Mouse (Mus musculus): ENCODE measurements at regions not wholly inside any gene's neighbourhood (a gene's known extent, or its start where the extent isn't known, plus 50 kb on each side); places are given as distances from the start of the nearest gene placed in this dataset.

DNA sequence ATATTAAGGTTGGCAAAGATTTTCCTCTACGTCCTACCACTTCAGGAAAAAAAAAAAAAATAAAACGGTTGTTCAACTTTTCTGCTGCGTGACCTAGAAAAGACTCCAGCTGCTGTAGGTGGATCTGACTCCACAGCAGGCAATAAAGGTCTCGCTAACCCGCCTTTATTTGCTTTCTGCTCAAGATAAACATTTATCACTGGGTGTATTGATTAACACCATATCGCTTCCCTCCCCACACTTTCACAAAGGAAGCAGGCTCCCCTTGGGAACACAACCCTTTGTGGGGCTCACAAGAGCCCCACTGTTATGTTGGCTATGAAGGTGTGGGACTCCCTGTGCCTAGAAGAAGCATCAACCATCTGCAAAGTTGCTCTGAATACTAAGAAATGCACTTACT is 85.1 kb downstream of the Foxa2 start:
- no peaks in the 10 kb centered on the region for H3K9me3 ChIP-seq
- H3K36me3 ChIP-seq = no peaks in the 10 kb centered on the region
- H3K4me2 ChIP-seq = no peak overlapping the region
- ATAC-seq (ENCODE audit: low read depth) = no peak
- H3K4me1 ChIP-seq (replicated peaks) = no peaks in the 10 kb centered on the region
- H3K27me3 ChIP-seq = no peaks in the 10 kb centered on the region; the same call in 1 of the 2 replicates
- H3K4me3 ChIP-seq = no peak overlapping the region
- no peak overlapping the region for H3K27ac ChIP-seq (replicated peaks)
- no peak overlapping the region for H3K9ac ChIP-seq
- WGBS = 57% methylated on average over 6 of the region's 6 CpGs

DNA sequence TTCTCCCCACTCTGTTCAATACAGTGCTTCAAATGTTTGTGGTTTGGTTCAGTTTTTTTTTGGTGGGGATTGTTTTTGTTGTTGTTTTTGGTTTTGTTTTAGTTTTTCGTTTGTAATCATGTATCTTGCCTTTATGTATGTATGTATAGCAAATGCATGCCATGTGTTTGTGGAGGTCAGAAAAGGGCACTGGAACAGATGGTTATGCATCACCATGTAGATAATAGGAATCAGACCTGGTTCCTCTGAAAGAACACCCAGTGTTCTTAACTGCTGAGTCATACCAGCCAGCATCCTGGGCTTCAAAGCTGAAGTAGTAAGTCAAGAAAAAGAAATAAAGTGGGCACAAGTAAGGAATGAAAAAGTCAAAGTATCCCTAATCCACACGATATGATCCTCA is 92.6 kb downstream of the Foxa2 start:
- WGBS = 77% methylated on average over 2 of the region's 2 CpGs
- no peak for ATAC-seq (ENCODE audit: low read depth)
- no peaks in the 10 kb centered on the region for H3K36me3 ChIP-seq
- H3K27me3 ChIP-seq = no peaks in the 10 kb centered on the region
- no peak overlapping the region for H3K4me2 ChIP-seq
- no peak overlapping the region for H3K27ac ChIP-seq (replicated peaks)
- no peak overlapping the region for H3K9ac ChIP-seq
- H3K4me3 ChIP-seq = no peak overlapping the region
- H3K4me1 ChIP-seq (replicated peaks) = no peaks in the 10 kb centered on the region
- no peaks in the 10 kb centered on the region for H3K9me3 ChIP-seq

GRCm38 (mm10) chr2:147951233-147951632 is 95.5 kb downstream of the Foxa2 start:
- H3K4me1 ChIP-seq (replicated peaks) = no peaks in the 10 kb centered on the region
- WGBS = 85% methylated on average over 5 of the region's 5 CpGs
- H3K36me3 ChIP-seq = no peaks in the 10 kb centered on the region
- no peak overlapping the region for H3K27ac ChIP-seq (replicated peaks)
- H3K9me3 ChIP-seq = no peaks in the 10 kb centered on the region
- no peak overlapping the region for H3K9ac ChIP-seq
- no peak for ATAC-seq (ENCODE audit: low read depth)
- H3K4me2 ChIP-seq = no peak overlapping the region
- no peaks in the 10 kb centered on the region for H3K27me3 ChIP-seq
- no peak overlapping the region for H3K4me3 ChIP-seq

- no peaks in the 10 kb centered on the region for H3K4me1 ChIP-seq (replicated peaks)
- no peak overlapping the region for H3K4me3 ChIP-seq
- H3K27me3 ChIP-seq = no peaks in the 10 kb centered on the region
- H3K9me3 ChIP-seq = no peaks in the 10 kb centered on the region
- H3K36me3 ChIP-seq = no peaks in the 10 kb centered on the region
- H3K9ac ChIP-seq = no peak overlapping the region
- H3K27ac ChIP-seq (replicated peaks) = no peak overlapping the region
- 87% methylated on average over 7 of the region's 7 CpGs for WGBS
- ATAC-seq (ENCODE audit: low read depth) = no peak
- H3K4me2 ChIP-seq = no peak overlapping the region
These were observed 102.4 kb downstream of the Foxa2 start for GRCm38 (mm10) chr2:147944171-147945040.

DNA sequence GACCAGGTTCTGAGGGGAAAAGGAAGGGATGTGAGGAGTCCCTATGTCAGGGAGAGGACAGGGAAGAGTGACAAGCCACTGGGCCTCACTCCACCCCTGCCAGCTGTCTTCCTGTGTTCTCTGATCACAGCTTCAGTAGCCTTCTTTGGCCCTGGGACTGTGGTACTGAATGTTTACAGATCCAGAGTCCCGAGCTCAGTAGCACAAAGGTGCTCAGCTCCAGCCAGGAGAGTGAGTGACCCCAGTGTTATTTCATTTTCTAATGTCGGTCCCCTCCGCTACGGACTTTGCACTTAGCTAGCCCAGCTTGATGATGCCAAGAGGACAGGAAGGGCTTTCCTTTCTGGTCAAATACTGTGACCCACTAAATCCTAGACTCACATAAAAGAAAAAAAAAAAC is 104.2 kb downstream of the Foxa2 start:
- Histone ChIP-seq H3K27me3 (no peaks in the 10 kb centered on the region), H3K27ac (replicated peaks) (no peak overlapping the region), H3K4me1 (replicated peaks) (no peaks in the 10 kb centered on the region), H3K4me3 (no peak overlapping the region), H3K9ac (no peak overlapping the region), H3K9me3 (no peaks in the 10 kb centered on the region), H3K36me3 (no peaks in the 10 kb centered on the region), H3K4me2 (no peak overlapping the region)
- no peak for ATAC-seq (ENCODE audit: low read depth)
- 81% methylated on average over 4 of the region's 4 CpGs for WGBS

DNA sequence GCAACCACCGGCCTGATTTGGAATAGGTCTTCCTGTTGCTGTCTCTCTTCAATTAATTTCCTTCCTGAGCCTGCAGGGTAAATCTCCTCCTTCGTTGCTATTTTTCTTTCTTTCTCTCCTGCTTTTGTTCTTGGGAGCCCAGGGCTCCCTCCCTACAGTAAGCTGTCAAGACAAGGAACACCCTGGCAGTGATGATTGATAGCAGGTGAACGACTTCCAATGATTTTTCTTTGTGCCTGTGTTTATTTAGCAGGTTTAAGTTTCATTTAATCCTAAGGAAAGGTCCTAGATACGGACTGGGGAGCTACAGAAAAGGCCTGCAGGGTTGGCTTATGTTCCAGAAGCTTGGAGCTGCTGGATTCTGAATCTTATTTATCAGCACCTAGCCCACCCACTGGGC is 105.5 kb downstream of the Foxa2 start:
- Histone ChIP-seq H3K36me3 (no peaks in the 10 kb centered on the region), H3K4me2 (no peak overlapping the region), H3K4me1 (replicated peaks) (no peaks in the 10 kb centered on the region), H3K4me3 (no peak overlapping the region), H3K27me3 (no peaks in the 10 kb centered on the region), H3K9ac (no peak overlapping the region), H3K27ac (replicated peaks) (no peak overlapping the region), H3K9me3 (0 out of 2 replicates have a peak, but pooled peaks cover 5% of the 10 kb centered on the region)
- WGBS = 42% methylated on average over 4 of the region's 4 CpGs
- no peak for ATAC-seq (ENCODE audit: low read depth)

DNA sequence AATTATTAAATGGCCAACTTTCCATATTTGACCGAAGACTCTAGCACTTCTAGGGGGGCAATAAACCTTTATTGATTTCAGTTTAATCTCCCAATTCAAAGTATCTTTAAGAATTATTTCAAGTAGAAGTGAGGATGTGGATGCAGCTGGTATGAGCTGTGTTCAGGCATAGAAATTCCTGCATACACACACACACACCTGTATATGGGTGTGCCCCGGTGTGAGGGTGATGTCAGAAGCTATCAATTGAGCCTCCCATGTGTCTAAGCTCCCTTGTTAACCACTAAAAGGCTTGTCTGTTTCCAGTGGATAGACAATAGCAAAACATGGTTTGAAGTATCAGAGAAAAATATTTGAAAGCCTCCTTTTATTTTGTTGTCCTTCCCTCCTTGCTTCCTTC is 114.3 kb downstream of the Foxa2 start:
- Histone ChIP-seq H3K27ac (replicated peaks) (no peak overlapping the region), H3K4me2 (no peak overlapping the region), H3K4me1 (replicated peaks) (0 out of 2 replicates have a peak, but pooled peaks cover 4% of the 10 kb centered on the region), H3K36me3 (no peaks in the 10 kb centered on the region), H3K4me3 (no peak overlapping the region), H3K9me3 (0 out of 2 replicates have a peak, but pooled peaks cover 5% of the 10 kb centered on the region), H3K27me3 (no peaks in the 10 kb centered on the region; the same call in 1 of the 2 replicates), H3K9ac (no peak overlapping the region)
- no peak for ATAC-seq (ENCODE audit: low read depth)
- WGBS = 88% methylated on average over 2 of the region's 2 CpGs

GRCm38 (mm10) chr2:147929031-147929711 is 117.6 kb downstream of the Foxa2 start:
- H3K4me1 ChIP-seq (replicated peaks) = no peaks in the 10 kb centered on the region
- H3K4me3 ChIP-seq = no peak overlapping the region
- H3K9ac ChIP-seq = no peak overlapping the region
- no peaks in the 10 kb centered on the region for H3K9me3 ChIP-seq
- no peaks in the 10 kb centered on the region for H3K36me3 ChIP-seq
- no peak overlapping the region for H3K27ac ChIP-seq (replicated peaks)
- H3K27me3 ChIP-seq = no peaks in the 10 kb centered on the region; the same call in 1 of the 2 replicates
- 57% methylated on average over 5 of the region's 5 CpGs for WGBS
- no peak overlapping the region for H3K4me2 ChIP-seq
- no peak for ATAC-seq (ENCODE audit: low read depth)

GRCm38 (mm10) chr2:147927792-147928670 is 118.7 kb downstream of the Foxa2 start:
- no peak overlapping the region for H3K9ac ChIP-seq
- H3K4me3 ChIP-seq = no peak overlapping the region
- H3K4me1 ChIP-seq (replicated peaks) = no peaks in the 10 kb centered on the region
- WGBS = 50% methylated on average over 10 of the region's 10 CpGs
- H3K27ac ChIP-seq (replicated peaks) = no peak overlapping the region
- no peak for ATAC-seq (ENCODE audit: low read depth)
- H3K36me3 ChIP-seq = no peaks in the 10 kb centered on the region
- H3K27me3 ChIP-seq = no peaks in the 10 kb centered on the region; the same call in 1 of the 2 replicates
- H3K4me2 ChIP-seq = no peak overlapping the region
- no peaks in the 10 kb centered on the region for H3K9me3 ChIP-seq

DNA sequence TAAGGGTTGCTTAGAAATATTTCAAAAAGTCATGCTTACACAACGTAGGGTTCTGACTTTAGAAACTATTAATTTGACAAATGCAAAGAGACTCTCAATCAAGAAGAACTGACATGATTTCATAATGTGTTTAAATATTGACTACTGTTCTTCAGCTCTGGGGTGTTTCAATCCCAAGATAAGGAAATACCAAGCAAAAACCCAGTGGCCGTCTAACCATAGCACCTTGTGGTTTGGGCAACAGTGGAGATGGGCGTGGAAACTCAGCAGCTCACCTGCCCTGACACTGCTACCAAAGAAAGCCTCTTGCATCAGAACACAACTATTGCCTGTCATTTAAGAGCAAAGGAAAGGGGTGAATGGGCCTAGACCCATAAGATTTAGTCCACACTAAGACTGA is 119.9 kb downstream of the Foxa2 start:
- Histone ChIP-seq H3K9me3 (no peaks in the 10 kb centered on the region), H3K4me3 (no peak overlapping the region), H3K4me1 (replicated peaks) (no peaks in the 10 kb centered on the region), H3K36me3 (no peaks in the 10 kb centered on the region), H3K9ac (no peak overlapping the region), H3K27me3 (no peaks in the 10 kb centered on the region; the same call in 1 of the 2 replicates), H3K4me2 (no peak overlapping the region), H3K27ac (replicated peaks) (no peak overlapping the region)
- ATAC-seq (ENCODE audit: low read depth) = no peak
- WGBS = 89% methylated on average over 3 of the region's 3 CpGs

- no peak overlapping the region for H3K9ac ChIP-seq
- no peaks in the 10 kb centered on the region for H3K36me3 ChIP-seq
- H3K27me3 ChIP-seq = peaks cover 99% of the 10 kb centered on the region
- H3K4me2 ChIP-seq = no peak overlapping the region
- H3K9me3 ChIP-seq = no peaks in the 10 kb centered on the region
- no peak overlapping the region for H3K27ac ChIP-seq (replicated peaks)
- peaks cover 20% of the 10 kb centered on the region for H3K4me1 ChIP-seq (replicated peaks)
- H3K4me3 ChIP-seq = no peak overlapping the region
- WGBS = 15% methylated on average over 6 of the region's 6 CpGs
- ATAC-seq (ENCODE audit: low read depth) = no peak
These were observed 139.4 kb downstream of the Foxa2 start for GRCm38 (mm10) chr2:147907341-147907740.
